In genomic region chr2:132019372-132019811, GRCm38 (mm10) we compare ENCODE assay signal across 9 mouse cellular contexts. TPM values are rescaled to one million over a fixed set of nuclear protein-coding genes. Genes with fewer than 3 reads are reported as not detected.
DNase-seq lines count a peak whose midpoint lies in the region; ATAC-seq lines count a peak whose summit lies in the region.
"Had no signal": no experiment of that assay in that cellular context is flagged by ENCODE, and none has a peak within 500 bp of the region (broad histone marks: within the 10 kb centered on the region; RNA-seq: fewer than 3 reads in every experiment).

No protein-coding gene starts in this region.

- H3K9me3 ChIP-seq in limb, embryonic 12.5 days: no peaks in the 10 kb centered on the region
- no peaks in the 10 kb centered on the region for H3K9me3 ChIP-seq in limb, embryonic 10.5 days (replicated peaks)
- no peaks in the 10 kb centered on the region for H3K9me3 ChIP-seq in liver, embryonic 11.5 days (ENCODE audit: control insufficient read depth, low read length)
- no peaks in the 10 kb centered on the region for H3K9me3 ChIP-seq in stomach, embryonic 15.5 days
- H3K9me3 ChIP-seq: neural tube, embryonic 12.5 days had no signal

- H3K4me2 ChIP-seq in limb, embryonic 12.5 days: no peak overlapping the region
- H3K4me2 ChIP-seq in liver, embryonic 11.5 days: peak overlapping the region; percentile 21
- H3K4me2 ChIP-seq in stomach, embryonic 15.5 days: no peak overlapping the region
- H3K4me2 ChIP-seq: neural tube, embryonic 12.5 days had no signal

- no peaks in the 10 kb centered on the region for H3K27me3 ChIP-seq in limb, embryonic 12.5 days
- H3K27me3 ChIP-seq in limb, embryonic 10.5 days (ENCODE audit: low read depth, poor library complexity, severe bottlenecking): no peaks in the 10 kb centered on the region
- H3K27me3 ChIP-seq in liver, embryonic 11.5 days (replicated peaks; ENCODE audit: control insufficient read depth, insufficient read depth, low read length): no peaks in the 10 kb centered on the region
- H3K27me3 ChIP-seq in stomach, embryonic 15.5 days (replicated peaks): no peaks in the 10 kb centered on the region
- H3K27me3 ChIP-seq: neural tube, embryonic 12.5 days had no signal

- 0 out of 2 replicates have a peak overlapping the region, but pooled peaks have one; percentile 12 for H3K27ac ChIP-seq in limb, embryonic 12.5 days
- H3K27ac ChIP-seq in limb, embryonic 10.5 days: no peak overlapping the region
- peak overlapping the region; percentile 32; the same call in 1 of the 2 replicates for H3K27ac ChIP-seq in liver, embryonic 11.5 days (ENCODE audit: low read depth, low read length)
- 0 out of 2 replicates have a peak overlapping the region, but pooled peaks have one; percentile 23 for H3K27ac ChIP-seq in stomach, embryonic 15.5 days
- H3K27ac ChIP-seq: neural tube, embryonic 12.5 days had no signal

- no peaks in the 10 kb centered on the region for H3K36me3 ChIP-seq in limb, embryonic 12.5 days
- H3K36me3 ChIP-seq in limb, embryonic 10.5 days: no peaks in the 10 kb centered on the region
- H3K36me3 ChIP-seq in liver, embryonic 11.5 days (ENCODE audit: control insufficient read depth, insufficient read depth, low read length): no peaks in the 10 kb centered on the region
- no peaks in the 10 kb centered on the region for H3K36me3 ChIP-seq in stomach, embryonic 15.5 days

- H3K4me3 ChIP-seq in limb, embryonic 12.5 days (replicated peaks): no peak overlapping the region
- no peak overlapping the region for H3K4me3 ChIP-seq in limb, embryonic 10.5 days
- no peak overlapping the region for H3K4me3 ChIP-seq in liver, embryonic 11.5 days (ENCODE audit: low read depth, low read length)
- no peak overlapping the region for H3K4me3 ChIP-seq in stomach, embryonic 15.5 days (replicated peaks)
- H3K4me3 ChIP-seq: neural tube, embryonic 12.5 days had no signal

- H3K9ac ChIP-seq in limb, embryonic 12.5 days (replicated peaks): no peak overlapping the region
- no peak overlapping the region for H3K9ac ChIP-seq in liver, embryonic 11.5 days (ENCODE audit: low read depth, low read length)
- H3K9ac ChIP-seq in stomach, embryonic 15.5 days: no peak overlapping the region
- H3K9ac ChIP-seq: neural tube, embryonic 12.5 days had no signal

- WGBS in limb, embryonic 12.5 days: 85% methylated on average over 3 of the region's 3 CpGs
- 76% methylated on average over 3 of the region's 3 CpGs for WGBS in limb, embryonic 10.5 days
- WGBS in liver, embryonic 11.5 days: 46% methylated on average over 3 of the region's 3 CpGs
- WGBS in stomach, embryonic 15.5 days: 68% methylated on average over 3 of the region's 3 CpGs

- no peak for DNase-seq in limb, embryonic 10.5 days (ENCODE audit: low spot score)
- no peak for DNase-seq in liver, embryonic 11.5 days (ENCODE audit: low spot score)
- DNase-seq in kidney, postnatal 25 days: no peak
- DNase-seq: cerebellum, postnatal 25 days had no signal

- ATAC-seq in limb, embryonic 12.5 days (ENCODE audit: insufficient number of reproducible peaks, insufficient read depth, low FRiP score, low TSS enrichment, low read depth): no peak
- peak; percentile 30 for ATAC-seq in activated CD4-positive, CD25-positive, alpha-beta regulatory T cell, adult 4 months
- ATAC-seq in liver, embryonic 11.5 days (replicated peaks; ENCODE audit: low FRiP score): no peak
- ATAC-seq in stomach, embryonic 15.5 days (ENCODE audit: insufficient read depth, low FRiP score, low read depth): no peak
- no peak for ATAC-seq in erythroblast, adult 5-6 weeks (replicated peaks; ENCODE audit: low FRiP score, poor library complexity, severe bottlenecking)

- H3K4me1 ChIP-seq in limb, embryonic 12.5 days (replicated peaks): 0 out of 2 replicates have a peak, but pooled peaks cover 11% of the 10 kb centered on the region
- H3K4me1 ChIP-seq in limb, embryonic 10.5 days: peaks cover 24% of the 10 kb centered on the region
- peaks cover 20% of the 10 kb centered on the region for H3K4me1 ChIP-seq in liver, embryonic 11.5 days (replicated peaks; ENCODE audit: control insufficient read depth, insufficient read depth, low read length)
- peaks cover 4% of the 10 kb centered on the region; the same call in 1 of the 2 replicates for H3K4me1 ChIP-seq in stomach, embryonic 15.5 days

RNA-seq across cellular contexts. Expression of gene Rassf2, which starts 10.7 kb away (rescaled TPM):
- polyA plus RNA-seq in limb, embryonic 12.5 days (2016; fragmentation: Nextera tagmentation; extraction: Ambion mirVana): 5.3 and 7.8 TPM in 2 replicates
- 5.5 and 5.9 TPM in 2 replicates for polyA plus RNA-seq in limb, embryonic 10.5 days (2016; fragmentation: Nextera tagmentation; extraction: Ambion mirVana)
- 10 to 100 TPM; 59.8 to 83.1 TPM for polyA plus RNA-seq in activated CD4-positive, CD25-positive, alpha-beta regulatory T cell, adult 4 months (2017; shearing (Covaris generic))
- polyA plus RNA-seq in liver, embryonic 11.5 days (2014; fragmentation: Nextera tagmentation; extraction: Ambion mirVana): 4.9 and 6.2 TPM in 2 replicates
- polyA plus RNA-seq in stomach, embryonic 15.5 days (2015; fragmentation: Nextera tagmentation; extraction: Ambion mirVana): 10.9 and 11.7 TPM in 2 replicates
- total RNA-seq in erythroblast, adult 5-6 weeks (2015; ENCODE audit: low replicate concordance): 12.3 and 12.5 TPM in 2 replicates
- 10.3 and 12.3 TPM in 2 replicates for total RNA-seq in erythroblast, adult 5-6 weeks (2017; ENCODE audit: low replicate concordance)
